Mouse (Mus musculus): Measurements from ENCODE around the gene Mcm6. TPM values are rescaled to one million over a fixed set of nuclear protein-coding genes. Genes with fewer than 3 reads are reported as not detected.

Gene Mcm6
- total and polyA plus RNA-seq, 3 experiments = 260 to 457 (median 297) TPM

- Histone ChIP-seq H3K9me3 (replicated peaks; ENCODE audit: low read length) (peaks cover 2% of the 10 kb centered on the region), H3K79me2 (replicated peaks; ENCODE audit: control insufficient read depth, extremely low read depth, insufficient read depth, poor library complexity, severe bottlenecking) (peaks cover 3% of the 10 kb centered on the region), H3K4me3 (replicated peaks in 1 of 3; ENCODE audit: low read depth in 2 of 3, low read length in 2 of 3, poor library complexity in 1 of 3) (no peak overlapping the region), H3K27me3 (replicated peaks) (no peaks in the 10 kb centered on the region), H3K4me1 (ENCODE audit: control insufficient read depth in 1 of 2, insufficient read depth in 2 of 2) (peaks cover 0 to 3% of the 10 kb centered on the region in 2 experiments; a peak in 1 of 4 replicates), H3K4me2 (ENCODE audit: insufficient read depth, low read depth, poor library complexity, severe bottlenecking) (no peak overlapping the region), H3K9ac (ENCODE audit: insufficient read depth, low read depth) (no peak overlapping the region), H3K27ac (ENCODE audit: insufficient read depth, low read depth) (no peak overlapping the region), H3K36me3 (replicated peaks in 1 of 2; ENCODE audit: control insufficient read depth in 1 of 2, insufficient read depth in 1 of 2, low read length in 1 of 2) (peaks cover 41 to 81% of the 10 kb centered on the region in 2 experiments)
- in situ Hi-C loops (cut with MboI; ENCODE audit: low pct_ligation_motif_present, low pct_unique_long_range_greater_than_20kb, low sequenced_read_pairs) (no loop called here), dilution Hi-C loops (cut with MboI; ENCODE audit: extremely low pct_ligation_motif_present, extremely low pct_unique_long_range_greater_than_20kb, low sequenced_read_pairs) (no loop called here)
- TF ChIP-seq MAZ (IDR thresholded peaks at IDR 0.05; ENCODE audit: low read depth, low read length) = no peak
- TF ChIP-seq SMC3 (IDR thresholded peaks at IDR 0.05; ENCODE audit: low read depth, low read length) = no peak
- no peak for TF ChIP-seq MYC (IDR thresholded peaks at IDR 0.05; ENCODE audit: low read depth, low read length)
- TF ChIP-seq ZKSCAN1 (IDR thresholded peaks at IDR 0.05; ENCODE audit: borderline replicate concordance, low read depth, low read length) = no peak
- no peak for TF ChIP-seq USF1 (IDR thresholded peaks at IDR 0.05; ENCODE audit: low read depth, low read length)
- no peak for TF ChIP-seq TBP (conservative IDR thresholded peaks at IDR 0.05; ENCODE audit: low read depth, low read length)
- no peak for TF ChIP-seq JUND (conservative IDR thresholded peaks at IDR 0.05; ENCODE audit: low read depth, low read length)
- no peak for TF ChIP-seq IRF4 (IDR thresholded peaks at IDR 0.05; ENCODE audit: low read depth, low read length)
- TF ChIP-seq MAFK (IDR thresholded peaks at IDR 0.05; ENCODE audit: insufficient replicate concordance, low read length) = no peak
- TF ChIP-seq SIN3A (IDR thresholded peaks at IDR 0.05; ENCODE audit: low read length) = no peak
- TF ChIP-seq NELFE (IDR thresholded peaks at IDR 0.05; ENCODE audit: low read depth, low read length) = no peak
- no peak for TF ChIP-seq CTCF (conservative IDR thresholded peaks at IDR 0.05 in 1 of 2, IDR thresholded peaks at IDR 0.05 in 1 of 2; ENCODE audit: low read depth in 2 of 2, low read length in 2 of 2)
- DNase-seq (ENCODE audit: extremely low read depth) = no peak
Measured at GRCm38 (mm10) chr1:128392382-128392781, 32.9 kb upstream of the Mcm6 start.

- dilution Hi-C loops (cut with MboI; ENCODE audit: extremely low pct_ligation_motif_present, extremely low pct_unique_long_range_greater_than_20kb, low sequenced_read_pairs) = no loop called here
Measured at GRCm38 (mm10) chr1:128386487-128386886, 27.0 kb upstream of the Mcm6 start.

More at GRCm38 (mm10) chr1:128386487-128386886, 27.0 kb upstream of the Mcm6 start:
- peak; percentile 20 for DNase-seq (ENCODE audit: extremely low read depth)
- peaks cover 47 to 80% of the 10 kb centered on the region in 2 experiments for H3K36me3 ChIP-seq (replicated peaks in 1 of 2; ENCODE audit: control insufficient read depth in 1 of 2, insufficient read depth in 1 of 2, low read length in 1 of 2)
- no peak overlapping the region for H3K9ac ChIP-seq (ENCODE audit: insufficient read depth, low read depth)
- in situ Hi-C loops (cut with MboI; ENCODE audit: low pct_ligation_motif_present, low pct_unique_long_range_greater_than_20kb, low sequenced_read_pairs) = no loop called here
- peaks cover 0 to 9% of the 10 kb centered on the region in 2 experiments; a peak in 1 of 4 replicates for H3K4me1 ChIP-seq (ENCODE audit: control insufficient read depth in 1 of 2, insufficient read depth in 2 of 2)
- H3K4me2 ChIP-seq (ENCODE audit: insufficient read depth, low read depth, poor library complexity, severe bottlenecking) = no peak overlapping the region
- no peaks in the 10 kb centered on the region; the same call in 1 of the 2 replicates for H3K79me2 ChIP-seq (replicated peaks; ENCODE audit: control insufficient read depth, extremely low read depth, insufficient read depth, poor library complexity, severe bottlenecking)
- H3K27ac ChIP-seq (ENCODE audit: insufficient read depth, low read depth) = no peak overlapping the region
- no peak overlapping the region for H3K4me3 ChIP-seq (replicated peaks in 1 of 3; ENCODE audit: low read depth in 2 of 3, low read length in 2 of 3, poor library complexity in 1 of 3)
- TF ChIP-seq E2F4 (IDR thresholded peaks at IDR 0.05; ENCODE audit: insufficient replicate concordance, low read depth, low read length) (no peak), UBTF (IDR thresholded peaks at IDR 0.05; ENCODE audit: low read depth, low read length) (no peak), CHD2 (IDR thresholded peaks at IDR 0.05; ENCODE audit: low read length) (no peak), JUN (IDR thresholded peaks at IDR 0.05; ENCODE audit: insufficient read depth, low read depth, low read length) (no peak), MXI1 (IDR thresholded peaks at IDR 0.05; ENCODE audit: low read depth, low read length) (no peak), MYC (IDR thresholded peaks at IDR 0.05; ENCODE audit: low read depth, low read length) (no peak), POLR2AphosphoS2 (IDR thresholded peaks at IDR 0.05; ENCODE audit: low read depth, low read length) (no peak), KAT2A (IDR thresholded peaks at IDR 0.05; ENCODE audit: insufficient replicate concordance, low read length) (no peak), POLR2A (IDR thresholded peaks at IDR 0.05; ENCODE audit: low read depth, low read length) (no peak), ZC3H11A (IDR thresholded peaks at IDR 0.05; ENCODE audit: low read depth, low read length) (no peak), NRF1 (IDR thresholded peaks at IDR 0.05; ENCODE audit: low read depth, low read length) (no peak), ZMIZ1 (IDR thresholded peaks at IDR 0.05; ENCODE audit: low read depth, low read length) (no peak), BHLHE40 (IDR thresholded peaks at IDR 0.05; ENCODE audit: low read depth, low read length) (no peak), TCF12 (IDR thresholded peaks at IDR 0.05; ENCODE audit: low read depth, low read length) (no peak), MEF2A (IDR thresholded peaks at IDR 0.05; ENCODE audit: borderline replicate concordance, low read depth, low read length) (no peak), USF2 (conservative IDR thresholded peaks at IDR 0.05; ENCODE audit: low read depth, low read length) (no peak), RAD21 (IDR thresholded peaks at IDR 0.05; ENCODE audit: low read depth, low read length) (no peak), HCFC1 (IDR thresholded peaks at IDR 0.05; ENCODE audit: low read depth, low read length) (no peak), JUND (conservative IDR thresholded peaks at IDR 0.05; ENCODE audit: low read depth, low read length) (no peak), GABPA (IDR thresholded peaks at IDR 0.05; ENCODE audit: insufficient replicate concordance, low read depth, low read length) (no peak)
- H3K27me3 ChIP-seq (replicated peaks) = no peaks in the 10 kb centered on the region
- no peaks in the 10 kb centered on the region for H3K9me3 ChIP-seq (replicated peaks; ENCODE audit: low read length)
